Mouse (Mus musculus): ENCODE data around the gene Hoxb3.

DNA sequence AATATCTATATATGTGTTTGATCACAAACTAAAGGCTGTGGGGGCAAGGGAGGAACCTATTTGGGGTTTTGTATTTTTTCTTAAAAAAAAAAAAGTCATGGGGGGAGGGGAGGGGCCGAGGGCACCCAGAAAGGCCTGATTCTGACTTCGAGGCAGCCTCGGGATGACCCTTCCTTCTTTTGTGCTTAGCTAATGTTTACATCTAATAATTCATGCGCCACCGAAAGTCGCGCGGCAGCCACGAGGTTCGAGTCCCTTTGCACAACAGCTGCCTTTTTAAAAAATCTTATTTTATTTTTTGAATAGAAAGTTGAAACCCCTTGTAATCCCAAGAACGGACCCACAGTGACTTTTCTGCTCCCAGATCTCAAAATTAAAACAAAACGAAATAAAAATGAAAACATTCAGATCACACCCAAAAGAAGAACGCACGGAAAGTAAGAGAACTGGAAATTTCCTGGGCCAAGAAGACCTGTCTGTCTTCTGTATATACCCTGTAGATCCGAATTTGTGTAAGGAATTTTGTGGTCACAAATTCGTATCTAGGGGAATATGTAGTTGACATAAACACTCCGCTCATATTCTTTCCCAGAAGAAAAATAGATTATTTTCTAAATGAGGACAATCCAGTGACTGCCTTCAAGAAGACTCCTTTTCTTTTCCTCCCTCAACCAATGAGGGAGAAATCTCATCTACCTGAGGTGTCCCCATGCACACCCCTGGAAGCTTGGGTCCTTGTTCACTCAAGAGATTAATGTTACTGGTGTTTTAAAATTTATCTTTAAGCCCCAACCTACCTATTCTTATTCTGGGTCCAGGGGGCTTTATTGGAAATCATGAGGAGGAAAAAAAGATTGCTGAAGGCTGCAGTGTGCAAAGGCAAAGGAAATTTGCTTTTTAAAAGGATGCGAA is 6.2 kb upstream of the Hoxb3 start:
- no peak for TF ChIP-seq POLR2A (IDR thresholded peaks at IDR 0.05; ENCODE audit: control insufficient read depth, low read depth, low read length)
- TF ChIP-seq CTCF (IDR thresholded peaks at IDR 0.05; ENCODE audit: control insufficient read depth, insufficient read depth, insufficient replicate concordance, low read depth, low read length) = no peak
